Mouse (Mus musculus) stomach, postnatal 0 days (tissue): ENCODE measurements around the gene Mok.

ENCODE experiments used
- CTCF ChIP-seq: IDR thresholded peaks from 2 replicates; pipeline ENCODE4 v1.5.1; 2016; ENCODE audit warnings: antibody characterized with exemption, low read depth, mild to moderate bottlenecking, moderate library complexity
- EP300 ChIP-seq: optimal IDR thresholded peaks from 2 replicates; pipeline ENCODE3; 2016; ENCODE audit warnings: antibody characterized with exemption

- TF ChIP-seq CTCF: no peak
- TF ChIP-seq EP300: no peak
Observed at GRCm38 (mm10) chr12:110813624-110814023, 27.1 kb downstream of the Mok start.
